Mouse (Mus musculus) Muller cell, postnatal 12 days (primary cell): Measurements from ENCODE around the gene Cd46.
A peak's percentile ranks its signal among the peaks of the same experiment; 100 is the strongest.

Experiments
- DNase-seq: peaks from one replicate; pipeline ENCODE4 v3.0.0-alpha.2; 2015; ENCODE audit errors: inconsistent ontology term

Gene Cd46

DNA sequence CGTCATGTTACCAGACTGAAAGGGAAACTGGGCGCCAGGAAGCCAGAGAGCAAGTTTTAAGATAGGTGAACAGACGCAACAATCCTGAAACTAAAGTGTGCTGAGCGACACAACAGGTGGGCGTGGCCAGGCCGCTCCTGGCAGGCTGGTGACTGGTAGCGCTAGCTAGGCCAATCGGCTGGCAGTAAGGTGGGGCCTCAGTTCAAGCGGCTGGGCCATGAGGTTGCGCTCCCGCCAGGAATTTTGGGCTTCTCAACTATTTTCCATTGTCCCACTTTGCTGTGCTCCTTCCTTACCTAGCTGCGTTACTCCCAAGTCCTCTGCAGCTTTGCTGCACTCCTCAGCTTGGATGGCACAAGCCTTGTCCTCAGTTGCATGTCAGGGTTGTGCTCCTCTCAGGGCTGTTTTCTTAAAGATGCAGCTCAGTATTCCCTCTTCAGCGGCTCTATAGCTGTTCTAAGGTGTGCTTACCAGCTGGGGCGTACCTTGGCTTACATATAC lies at the start of gene Cd46:
Gene Cd46, minus strand, starts transcription at position 30 of the 501 bp plus-strand sequence.
- DNase-seq: peak; percentile 90

DNA sequence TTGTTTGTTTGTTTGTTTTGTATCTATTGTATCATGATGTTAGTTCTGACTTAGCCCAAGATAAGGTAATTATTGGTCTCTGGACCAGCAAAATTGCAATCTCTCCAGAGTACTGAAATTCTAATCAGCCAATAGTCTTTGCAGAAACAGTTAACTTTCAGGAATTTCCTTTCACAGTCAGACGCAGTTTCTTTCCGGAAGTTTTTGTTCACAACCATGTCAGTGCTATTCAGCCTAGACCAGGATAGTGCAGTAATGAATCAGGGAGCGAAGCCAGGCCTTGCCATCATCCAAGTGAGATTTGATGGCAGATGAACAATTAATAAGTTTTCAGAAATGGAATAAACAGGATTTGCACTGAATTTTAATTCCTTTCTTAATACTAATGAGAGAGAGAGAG lies 40.0 kb upstream of the Cd46 start:
- peak; percentile 47 for DNase-seq

DNA sequence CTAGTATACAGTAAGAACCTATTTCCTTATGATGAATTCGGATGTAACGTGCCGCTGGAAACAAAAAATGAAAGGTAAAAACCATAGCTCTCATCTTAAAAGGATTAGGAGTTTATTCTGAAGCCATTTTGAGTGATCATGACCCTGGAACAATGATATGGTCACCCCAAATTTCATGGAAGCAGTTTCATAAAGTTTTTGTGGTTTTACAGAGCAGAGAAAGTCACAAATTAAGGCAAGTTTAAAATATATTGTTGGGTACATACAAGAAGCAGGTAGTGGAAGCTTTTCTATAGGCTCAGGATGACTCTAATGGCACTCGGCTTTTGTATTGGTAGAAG lies 39.6 kb upstream of the Cd46 start:
- DNase-seq: no peak

DNA sequence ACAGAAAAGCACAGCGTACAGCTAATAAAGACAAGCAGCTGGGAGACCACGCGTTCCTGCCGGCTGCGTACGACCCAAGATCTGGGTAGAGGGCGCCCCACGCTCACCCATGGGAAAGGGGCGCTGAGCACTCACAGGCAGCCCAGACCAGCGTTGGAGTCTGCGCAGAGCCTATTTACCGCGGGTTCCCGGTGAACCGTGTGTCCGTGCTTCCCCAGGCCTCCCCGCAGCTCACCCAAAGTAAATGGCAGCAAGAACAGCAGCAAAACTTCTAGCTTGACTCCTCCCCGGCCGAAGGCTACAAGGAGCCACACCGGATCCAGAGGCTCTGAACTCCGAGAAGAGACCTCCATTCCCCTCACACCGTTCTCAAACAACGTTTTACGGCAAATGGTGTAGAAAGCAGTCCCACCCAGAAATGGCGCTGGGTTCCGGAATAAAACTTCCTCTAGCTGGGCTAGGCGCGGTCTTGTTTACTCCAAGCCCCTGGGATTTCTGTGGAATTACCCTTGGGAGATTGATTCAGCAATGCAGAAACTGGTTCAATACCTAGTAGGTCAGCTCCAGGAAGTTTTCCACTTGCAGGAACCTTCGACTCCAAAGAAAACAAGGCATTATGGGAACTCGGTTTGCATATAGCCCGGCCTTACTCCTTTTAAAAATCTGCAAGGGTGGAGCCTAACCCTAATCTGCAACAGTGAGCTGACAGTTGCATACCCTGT lies 39.1 kb upstream of the Cd46 start, which contains the start of gene Cr1l:
Gene Cr1l, minus strand, starts transcription at position 634 of the 722 bp plus-strand sequence.
- peak; percentile 88 for DNase-seq

DNA sequence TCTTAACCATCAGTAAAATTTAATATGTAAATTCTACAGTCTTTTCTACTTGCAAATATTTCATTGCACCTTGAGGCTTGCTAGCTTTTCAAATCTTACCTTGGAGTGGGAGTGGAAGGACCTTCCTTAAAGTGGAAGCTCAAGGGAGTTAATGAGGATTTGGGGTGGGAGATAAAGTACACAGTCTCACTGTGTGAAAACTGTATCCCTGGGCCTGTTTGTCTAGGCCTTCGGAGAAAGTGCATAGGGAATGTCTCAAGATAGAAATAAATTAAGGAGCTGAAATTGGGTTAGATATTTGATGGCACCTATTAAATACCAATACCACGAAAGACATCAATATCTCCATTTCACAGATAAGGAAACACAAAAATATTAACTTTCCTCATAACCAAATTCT lies 38.4 kb upstream of the Cd46 start:
- no peak for DNase-seq

DNA sequence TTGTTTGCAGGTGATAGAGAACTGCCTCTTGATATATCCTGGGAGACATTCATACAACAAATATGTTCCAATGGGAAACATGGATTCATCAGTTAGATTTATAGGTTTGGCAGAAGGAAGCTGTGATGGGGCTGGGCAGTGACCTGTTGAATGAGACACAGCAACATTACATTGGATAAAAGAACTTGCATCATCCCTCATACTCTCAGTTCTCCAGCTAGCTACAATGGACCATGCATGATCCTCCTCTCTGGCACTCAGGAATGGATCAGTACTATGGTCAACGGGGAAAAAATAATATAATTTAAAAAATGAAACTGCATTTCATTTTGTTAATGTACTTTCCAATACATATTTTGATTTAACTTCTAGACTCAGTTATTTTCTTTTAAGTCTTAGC lies 37.8 kb upstream of the Cd46 start:
- no peak for DNase-seq

DNA sequence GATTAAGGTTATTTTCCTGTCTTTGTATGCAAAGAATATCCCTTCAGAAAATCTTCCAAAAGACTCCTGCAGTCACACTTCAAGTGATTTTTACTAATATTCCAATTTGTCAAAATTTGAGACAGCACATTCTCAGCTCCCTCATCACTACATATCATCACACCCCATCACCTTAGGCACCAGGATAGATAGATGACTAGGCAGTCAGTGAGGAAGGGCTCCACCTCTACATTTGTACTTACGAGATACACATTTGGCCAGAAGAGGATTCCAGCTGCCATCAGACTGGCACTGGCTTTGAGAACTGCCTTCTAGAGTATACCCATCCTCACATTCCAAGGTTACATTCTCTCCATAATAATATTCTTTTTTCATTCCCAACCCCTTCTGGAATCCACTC lies 22.4 kb upstream of the Cd46 start:
- no peak for DNase-seq

DNA sequence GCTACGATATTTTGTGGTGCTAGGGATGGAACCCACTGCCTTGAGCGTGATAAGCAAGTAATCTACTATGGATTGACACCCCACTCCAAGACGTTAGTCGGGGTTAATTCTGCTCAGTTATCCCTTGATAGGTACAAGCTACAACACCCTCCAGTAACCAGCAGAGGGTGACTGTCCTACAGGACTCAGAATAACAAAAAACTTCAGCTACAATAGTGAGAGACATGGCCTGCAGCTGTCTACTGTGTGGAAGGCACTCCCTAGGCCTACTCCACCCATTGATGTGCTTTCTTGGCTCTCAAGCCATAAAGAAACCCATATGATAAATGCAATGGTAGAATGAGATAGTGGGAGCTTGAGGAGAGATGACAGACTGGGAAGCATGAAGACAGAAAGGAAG lies 21.6 kb upstream of the Cd46 start:
- DNase-seq: no peak

DNA sequence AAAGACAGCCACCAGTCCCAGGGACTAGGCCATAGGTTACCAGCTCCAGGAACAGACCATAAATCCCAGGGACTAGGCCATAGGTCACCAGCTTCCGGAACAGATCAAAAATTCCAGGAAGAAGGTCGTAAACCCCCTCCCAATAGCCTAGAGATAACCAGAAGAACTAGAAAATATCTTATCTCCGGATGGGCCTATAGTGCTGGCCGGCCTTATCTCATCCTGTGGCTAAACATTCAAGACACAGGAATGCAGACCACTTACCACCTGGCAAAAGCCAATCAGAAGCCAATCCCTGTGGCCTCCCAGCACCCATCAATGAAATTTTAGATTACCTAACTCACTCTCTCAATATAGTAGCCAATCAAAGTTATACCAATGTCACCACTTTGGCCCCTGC lies 8.6 kb upstream of the Cd46 start:
- no peak for DNase-seq

DNA sequence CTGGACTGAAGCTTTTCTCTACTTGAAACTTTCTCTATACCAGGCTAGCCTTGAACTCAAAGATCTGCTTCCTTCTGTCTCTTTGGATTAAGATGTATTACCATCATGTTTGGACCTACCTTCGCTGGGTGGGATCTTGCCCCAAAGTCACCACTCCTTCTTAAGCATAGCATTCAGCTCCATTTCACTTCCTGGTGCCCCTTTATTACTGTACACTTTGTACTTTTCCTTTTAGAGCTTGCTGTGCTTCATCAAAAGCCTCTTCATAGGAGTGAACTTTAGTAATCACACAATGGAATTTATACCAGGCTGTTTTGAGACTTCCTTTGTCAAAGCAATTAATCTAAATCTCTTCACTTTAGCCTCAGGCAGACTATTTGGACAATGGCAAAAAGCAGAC lies 6.0 kb upstream of the Cd46 start:
- peak; percentile 65 for DNase-seq

DNA sequence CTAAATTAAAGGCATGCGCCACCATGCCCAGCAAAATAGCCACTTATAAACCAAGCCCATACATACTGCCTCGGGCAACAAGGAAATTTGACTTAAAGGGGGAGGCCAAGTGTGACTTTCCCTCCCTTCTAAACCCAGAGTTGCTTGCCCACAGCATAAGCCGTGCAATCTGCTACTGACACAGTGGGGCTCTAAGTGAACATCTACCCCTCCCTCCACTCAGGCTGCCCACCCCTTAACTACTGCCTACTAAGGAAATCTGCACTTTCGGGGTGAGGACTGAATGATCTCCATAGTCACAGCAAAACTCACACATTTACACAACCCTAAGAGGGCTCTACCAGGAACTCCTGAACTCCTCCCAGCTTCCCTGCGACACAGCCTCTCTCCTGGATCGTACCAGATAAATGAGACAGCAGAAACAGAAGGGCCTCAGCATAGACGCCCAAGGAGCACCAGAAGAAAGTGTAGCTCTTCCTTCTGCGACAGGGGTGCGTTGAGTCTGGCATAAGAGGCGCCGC lies 290 bp downstream of the Cd46 start:
- no peak for DNase-seq

DNA sequence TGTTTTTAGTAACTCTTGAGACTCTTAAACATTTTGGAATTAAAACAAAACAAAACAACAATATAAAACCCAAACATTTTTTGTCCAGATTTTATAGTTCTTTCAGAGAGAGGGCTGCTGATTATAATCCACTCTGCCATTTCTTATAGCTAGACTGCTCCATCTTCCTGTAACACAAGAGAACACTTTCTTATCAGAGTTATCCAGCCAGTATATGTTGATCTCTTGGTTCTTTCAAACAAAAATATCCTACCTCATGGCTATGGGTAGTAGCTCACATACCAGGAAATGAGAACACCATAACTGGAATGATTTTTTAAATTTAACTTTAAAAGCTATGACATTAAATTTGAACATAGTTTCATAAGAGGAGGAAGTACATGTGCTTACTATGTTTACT lies 9.9 kb downstream of the Cd46 start:
- DNase-seq: no peak

DNA sequence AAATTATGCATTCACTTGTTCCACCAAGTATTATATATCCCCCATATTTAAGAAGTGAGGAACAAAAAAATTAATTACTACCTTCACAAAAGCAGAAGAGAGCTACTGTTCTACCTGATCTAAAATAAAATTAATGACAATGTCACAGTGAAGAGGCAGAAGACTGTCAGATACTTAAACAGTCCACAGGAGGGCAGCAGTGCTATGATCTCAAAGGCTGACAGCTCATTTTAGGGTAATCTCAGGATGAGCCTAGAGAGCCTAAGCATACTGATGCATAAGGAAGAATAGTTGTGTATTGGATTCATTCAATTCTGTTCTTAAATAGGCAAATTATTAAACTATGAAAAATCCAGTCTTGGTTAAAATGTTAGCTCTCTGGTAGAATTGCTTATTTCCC lies 51.6 kb downstream of the Cd46 start:
- DNase-seq: no peak

DNA sequence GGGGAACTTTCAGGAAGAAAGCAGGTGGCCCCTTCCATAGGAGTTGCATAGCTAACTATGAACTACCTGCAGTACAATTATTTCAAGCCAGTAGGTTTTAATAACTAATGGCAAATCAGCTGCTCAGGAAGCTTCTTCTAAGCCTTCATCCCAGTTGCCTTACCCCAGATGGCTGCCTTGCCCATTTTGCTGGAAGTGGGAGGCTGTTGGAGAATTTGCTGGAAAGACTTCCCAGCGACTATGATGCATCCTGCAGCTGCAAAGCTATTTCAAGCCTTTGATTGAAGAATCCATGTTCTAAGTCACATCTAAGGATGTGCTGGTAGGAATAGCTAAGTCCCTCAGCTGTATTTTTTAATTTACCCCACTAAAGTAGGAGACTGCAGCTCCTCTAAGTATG lies 53.7 kb downstream of the Cd46 start:
- DNase-seq: no peak

DNA sequence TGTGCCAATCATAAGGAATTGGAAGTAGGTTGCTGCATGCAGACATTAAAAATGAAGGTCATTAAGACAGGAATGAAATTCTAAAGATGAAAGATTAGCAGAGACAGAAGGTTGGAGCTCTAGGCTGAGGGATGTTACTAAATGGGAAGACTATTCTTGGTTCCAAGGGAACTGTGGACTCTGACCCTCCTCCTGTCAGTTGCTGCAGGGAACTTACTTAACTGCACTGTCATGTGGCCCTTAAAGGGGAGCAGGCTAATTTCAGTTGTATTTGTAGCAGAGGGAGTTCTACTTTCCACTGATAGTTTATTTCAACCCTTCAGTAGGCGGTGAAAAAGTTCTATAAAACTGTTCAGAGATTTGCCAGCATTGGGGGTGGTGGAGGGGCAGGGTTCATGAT lies 54.1 kb downstream of the Cd46 start:
- DNase-seq: no peak

DNA sequence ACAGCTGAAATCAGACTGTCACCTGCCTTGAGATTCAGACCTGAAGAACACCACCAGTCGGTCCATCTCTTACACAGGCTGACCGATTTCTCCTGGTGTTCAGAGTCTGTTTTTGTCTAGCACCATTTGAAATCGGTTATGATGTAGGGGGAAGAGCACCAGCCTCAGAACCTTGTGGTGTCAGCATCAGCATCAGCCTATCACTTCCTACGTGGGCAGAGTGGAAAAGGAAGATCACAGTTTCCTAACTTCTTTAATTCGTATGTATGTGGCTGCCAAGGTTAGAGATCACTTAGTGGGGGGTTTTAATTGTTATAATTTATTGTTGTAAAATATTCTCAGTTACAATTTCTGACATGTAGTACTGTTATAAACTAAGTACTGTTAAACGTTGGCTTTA lies 54.6 kb downstream of the Cd46 start:
- no peak for DNase-seq

DNA sequence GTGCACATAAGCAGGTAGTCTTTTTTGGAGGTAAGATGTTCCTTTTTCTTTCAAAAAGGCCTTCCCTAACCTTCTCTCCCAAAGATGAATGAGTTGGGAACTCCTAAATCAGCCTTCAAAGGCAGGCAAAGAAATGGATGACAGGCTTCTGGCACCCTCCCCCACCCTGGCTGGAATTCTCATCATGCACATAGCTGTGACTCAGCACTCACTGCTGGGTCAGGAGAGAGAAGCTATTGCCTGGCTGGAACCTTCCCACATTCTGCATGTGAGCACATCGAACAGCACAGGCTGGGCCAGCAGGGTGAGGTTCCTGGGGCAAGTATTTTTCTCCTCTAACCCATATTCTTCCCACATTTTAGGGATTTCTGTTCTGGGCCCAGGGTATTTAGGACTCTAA lies 58.1 kb downstream of the Cd46 start:
- peak; percentile 97 for DNase-seq

DNA sequence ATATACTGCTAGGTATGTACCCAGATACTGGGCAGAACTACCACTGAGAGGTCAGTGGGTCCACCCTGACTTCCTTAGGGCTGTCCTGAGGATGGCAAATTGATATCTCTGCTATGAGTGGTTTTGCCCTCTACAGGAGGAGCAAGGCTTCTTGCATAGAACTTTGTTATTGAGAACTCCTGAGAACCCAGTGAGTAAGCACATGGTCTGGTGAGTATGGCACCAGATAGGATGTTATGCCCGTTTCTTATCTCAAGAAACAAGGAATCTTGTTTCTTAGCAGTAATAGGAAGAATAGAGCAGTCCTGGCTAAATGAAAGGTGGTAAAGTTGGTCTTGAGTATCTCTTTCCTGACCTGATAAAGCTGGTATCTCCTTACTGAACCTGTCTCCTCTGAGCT lies 59.3 kb downstream of the Cd46 start:
- DNase-seq: no peak

DNA sequence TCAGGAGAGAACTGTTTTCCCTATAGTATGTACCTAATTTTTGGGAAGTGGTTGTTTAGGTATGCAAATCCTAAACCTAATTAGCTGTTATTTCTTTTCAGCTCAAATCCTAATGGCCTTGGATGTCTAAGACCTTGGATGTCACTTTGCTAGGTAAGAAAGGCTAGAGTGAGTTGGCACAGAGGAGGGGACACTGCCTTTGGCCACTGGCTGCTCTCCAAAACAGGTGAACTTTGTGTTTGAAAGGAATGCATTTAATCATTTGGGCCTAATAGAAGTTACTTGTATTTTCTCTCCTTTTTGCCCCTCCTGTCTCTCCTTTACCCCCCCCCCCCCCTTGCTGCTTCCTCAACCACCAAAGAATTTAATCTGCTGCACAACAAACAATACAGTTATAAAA lies 60.3 kb downstream of the Cd46 start:
- DNase-seq: no peak

DNA sequence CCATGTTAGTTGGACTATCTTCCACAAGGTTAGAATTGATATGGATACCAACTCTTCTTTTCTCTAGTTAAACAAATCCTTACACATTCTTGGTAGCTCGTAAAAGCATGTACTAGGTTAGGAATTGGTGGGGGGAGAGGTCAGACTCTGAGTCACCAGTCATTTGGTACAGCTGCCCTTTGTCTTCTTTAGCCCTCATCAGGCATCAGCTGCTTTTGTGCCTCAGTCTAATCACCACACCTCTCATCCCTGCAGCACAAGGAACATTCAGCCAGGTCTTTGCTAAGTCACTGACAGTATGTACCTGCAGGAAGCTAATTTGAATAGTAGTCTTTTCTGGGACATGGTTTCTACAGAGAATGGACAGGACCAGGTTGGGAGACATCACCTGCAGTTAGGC lies 64.5 kb downstream of the Cd46 start:
- DNase-seq: no peak

DNA sequence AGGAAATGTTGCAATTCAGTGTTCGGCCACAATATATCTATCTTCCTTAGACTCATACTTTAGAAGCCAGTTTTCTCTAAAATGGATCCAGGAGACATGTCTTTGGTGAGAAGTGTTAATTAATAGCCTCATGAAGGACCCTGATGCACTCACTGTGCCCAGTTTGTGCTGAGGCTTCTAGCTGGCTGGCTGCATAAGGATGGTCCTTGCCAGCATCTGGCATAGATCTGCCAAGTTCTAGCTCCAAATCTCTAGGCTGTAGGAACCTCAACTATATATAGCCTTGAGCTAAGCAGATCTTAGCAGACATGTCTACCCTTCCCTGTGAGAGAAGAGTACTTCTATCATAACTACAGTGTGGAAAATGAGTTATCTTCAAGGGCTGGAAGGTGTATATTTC lies 68.2 kb downstream of the Cd46 start:
- DNase-seq: no peak

DNA sequence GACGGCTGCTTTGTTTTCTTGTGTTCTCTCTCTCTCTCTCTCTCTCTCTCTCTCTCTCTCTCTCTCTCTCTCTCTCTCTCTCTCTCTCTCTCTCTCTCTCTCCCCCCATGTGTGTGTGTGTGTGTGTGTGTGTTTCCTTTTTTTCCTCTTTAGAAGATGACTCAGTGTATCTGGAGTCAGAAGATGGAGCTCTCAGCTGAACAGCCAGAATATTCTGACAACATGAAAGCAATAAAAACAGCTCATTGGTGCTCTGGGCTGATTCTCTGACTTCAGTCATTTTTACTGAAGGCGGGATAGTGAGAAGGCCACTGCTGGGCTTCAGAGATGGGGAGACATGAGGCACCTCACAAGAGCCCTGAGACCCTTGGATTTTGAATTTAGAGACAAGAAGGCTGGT lies 70.2 kb downstream of the Cd46 start:
- no peak for DNase-seq

DNA sequence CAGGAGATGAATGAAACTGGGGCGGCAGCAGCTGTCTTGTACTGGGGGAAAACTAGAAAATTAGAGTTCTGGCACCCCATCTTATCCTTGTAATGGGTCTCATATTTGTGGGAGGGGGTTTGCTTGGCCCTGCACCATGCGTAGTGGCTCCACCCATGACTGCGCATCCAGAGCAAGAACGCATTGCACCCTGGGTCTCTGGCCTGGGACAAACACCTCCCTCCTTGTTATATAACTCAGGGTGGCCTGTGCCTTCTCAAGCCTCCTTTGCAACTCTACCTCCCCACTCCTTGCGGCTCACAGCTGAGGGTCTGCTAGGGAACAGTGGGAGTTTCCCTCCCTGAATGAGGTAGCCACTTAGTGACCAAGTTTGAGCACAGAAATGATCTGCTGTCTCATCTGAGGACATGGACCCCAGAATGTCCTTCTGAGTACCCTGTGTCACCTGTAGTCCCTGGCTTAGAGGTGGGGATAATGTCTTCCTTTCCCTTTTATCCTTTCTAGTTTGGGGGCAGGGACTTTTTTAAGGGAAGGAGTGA lies 72.9 kb downstream of the Cd46 start:
- no peak for DNase-seq
